Mouse (Mus musculus): Measurements from ENCODE around the gene Aif1. TPM values are rescaled to one million over a fixed set of nuclear protein-coding genes. Genes with fewer than 3 reads are reported as not detected.

The Aif1 gene
- polyA plus RNA-seq, 1 experiment from 2014 or later, result 45.2 TPM

DNA sequence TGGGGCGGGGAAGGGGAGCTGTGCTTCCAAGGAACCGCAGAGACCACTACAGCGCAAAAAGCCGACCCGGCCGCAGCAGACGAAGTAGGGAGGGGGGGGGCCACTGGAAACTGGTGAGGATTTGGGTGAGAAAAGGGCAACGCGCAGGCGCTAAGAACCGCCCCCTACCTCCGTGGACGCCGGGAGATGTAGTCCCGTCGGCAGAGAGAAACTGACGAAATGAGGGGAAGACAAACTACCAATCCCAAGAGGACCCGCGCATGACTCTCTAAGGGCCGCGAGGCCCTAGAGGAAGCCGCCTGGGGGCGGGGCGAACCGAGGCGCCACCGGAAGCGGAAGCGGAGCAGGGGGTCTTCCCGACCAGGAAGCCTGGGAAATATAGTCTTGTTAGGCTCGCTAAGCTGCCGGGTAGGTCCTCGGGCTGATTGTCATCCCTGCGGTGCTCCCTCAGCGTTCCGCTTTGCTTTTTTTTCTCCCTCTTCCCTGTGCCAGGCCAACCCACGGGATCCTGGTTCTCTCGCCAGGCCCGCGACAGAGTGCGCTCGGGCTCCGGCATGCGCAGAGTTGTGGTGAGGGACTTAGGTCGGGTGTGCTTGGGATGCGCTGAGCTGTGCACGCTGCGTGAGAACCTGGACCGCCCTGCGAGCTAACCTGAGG, 54.6 kb downstream of the Aif1 start, which contains the start of gene Gpank1:
TSS of gene Gpank1 (plus strand) at position 313 of the 657 bp plus-strand sequence.
- DNase-seq (ENCODE audit: low spot score), result peak; percentile 99

Small RNAs within 50 kb of the gene (microRNA-seq; reads per million reads assigned to microRNA genes)
- gene Mir6973a (ENCODE audit: borderline number of aligned reads), result not detected
- not detected for gene Mir6974 (ENCODE audit: borderline number of aligned reads)

Other genes starting within 250 kb of the Aif1 start
- 25.7 and 28.2 TPM in 2 replicates for gene Neu1, start 244.8 kb downstream of the Aif1 start, polyA plus RNA-seq (2015; fragmentation: Nextera tagmentation; extraction: Ambion mirVana)
- gene Hspa1b, start 216.8 kb downstream of the Aif1 start, polyA plus RNA-seq (2015; fragmentation: Nextera tagmentation; extraction: Ambion mirVana), result 0.72 and 0.83 TPM in 2 replicates
- gene Gm20481, start 206.2 kb downstream of the Aif1 start, polyA plus RNA-seq (2015; fragmentation: Nextera tagmentation; extraction: Ambion mirVana), result not detected in 2 replicates
- gene Hspa1a, start 203.9 kb downstream of the Aif1 start, polyA plus RNA-seq (2015; fragmentation: Nextera tagmentation; extraction: Ambion mirVana), result 6.8 and 7.6 TPM in 2 replicates
- 0.09 and 0.27 TPM in 2 replicates for gene Hspa1l, start 203.4 kb downstream of the Aif1 start, polyA plus RNA-seq (2015; fragmentation: Nextera tagmentation; extraction: Ambion mirVana)
- 179 and 197 TPM in 2 replicates for gene Lsm2, start 194.2 kb downstream of the Aif1 start, polyA plus RNA-seq (2015; fragmentation: Nextera tagmentation; extraction: Ambion mirVana)
- gene Vars, start 175.1 kb downstream of the Aif1 start, polyA plus RNA-seq (2015; fragmentation: Nextera tagmentation; extraction: Ambion mirVana), result 125 and 138 TPM in 2 replicates
- 0.26 and 0.36 TPM in 2 replicates for gene Vwa7, start 159.5 kb downstream of the Aif1 start, polyA plus RNA-seq (2015; fragmentation: Nextera tagmentation; extraction: Ambion mirVana)
- 18.2 and 22.5 TPM in 2 replicates for gene Sapcd1, start 148.1 kb downstream of the Aif1 start, polyA plus RNA-seq (2015; fragmentation: Nextera tagmentation; extraction: Ambion mirVana)
- 8.9 and 13.5 TPM in 2 replicates for gene Msh5, start 129.3 kb downstream of the Aif1 start, polyA plus RNA-seq (2015; fragmentation: Nextera tagmentation; extraction: Ambion mirVana)
- gene Clic1, start 126.1 kb downstream of the Aif1 start, polyA plus RNA-seq (2015; fragmentation: Nextera tagmentation; extraction: Ambion mirVana), result 501 and 524 TPM in 2 replicates
- gene Ddah2, start 117.0 kb downstream of the Aif1 start, polyA plus RNA-seq (2015; fragmentation: Nextera tagmentation; extraction: Ambion mirVana), result 51.6 and 57.5 TPM in 2 replicates
- 0.27 and 0.57 TPM in 2 replicates for gene Ly6g6c, start 110.7 kb downstream of the Aif1 start, polyA plus RNA-seq (2015; fragmentation: Nextera tagmentation; extraction: Ambion mirVana)
- 0.06 and 0.08 TPM in 2 replicates for gene Mpig6b, start 109.9 kb downstream of the Aif1 start, polyA plus RNA-seq (2015; fragmentation: Nextera tagmentation; extraction: Ambion mirVana)
- 0.89 and 1.0 TPM in 2 replicates for gene Ly6g6e, start 99.2 kb downstream of the Aif1 start, polyA plus RNA-seq (2015; fragmentation: Nextera tagmentation; extraction: Ambion mirVana)
- gene Ly6g6d, start 98.0 kb downstream of the Aif1 start, polyA plus RNA-seq (2015; fragmentation: Nextera tagmentation; extraction: Ambion mirVana), result 0.55 and 0.60 TPM in 2 replicates
- gene Ly6g6f, start 90.5 kb downstream of the Aif1 start, polyA plus RNA-seq (2015; fragmentation: Nextera tagmentation; extraction: Ambion mirVana), result 0.12 TPM in 1 of 2 replicates, not detected in the other
- 85.3 and 90.6 TPM in 2 replicates for gene Abhd16a, start 86.8 kb downstream of the Aif1 start, polyA plus RNA-seq (2015; fragmentation: Nextera tagmentation; extraction: Ambion mirVana)
- 0.37 TPM in 1 of 2 replicates, not detected in the other for gene Ly6g5c, start 67.8 kb downstream of the Aif1 start, polyA plus RNA-seq (2015; fragmentation: Nextera tagmentation; extraction: Ambion mirVana)
- 3.7 and 4.0 TPM in 2 replicates for gene Ly6g5b, start 60.6 kb downstream of the Aif1 start, polyA plus RNA-seq (2015; fragmentation: Nextera tagmentation; extraction: Ambion mirVana)
- gene Gpank1, start 54.6 kb downstream of the Aif1 start, polyA plus RNA-seq (2015; fragmentation: Nextera tagmentation; extraction: Ambion mirVana), result 26.9 and 31.2 TPM in 2 replicates
- 348 and 353 TPM in 2 replicates for gene Csnk2b, start 54.0 kb downstream of the Aif1 start, polyA plus RNA-seq (2015; fragmentation: Nextera tagmentation; extraction: Ambion mirVana)
- 11.2 and 14.7 TPM in 2 replicates for gene D17H6S53E, start 49.7 kb downstream of the Aif1 start, polyA plus RNA-seq (2015; fragmentation: Nextera tagmentation; extraction: Ambion mirVana)
- gene Apom, start 44.0 kb downstream of the Aif1 start, polyA plus RNA-seq (2015; fragmentation: Nextera tagmentation; extraction: Ambion mirVana), result 0.18 and 0.21 TPM in 2 replicates
- gene Bag6, start 40.9 kb downstream of the Aif1 start, polyA plus RNA-seq (2015; fragmentation: Nextera tagmentation; extraction: Ambion mirVana), result 42.3 and 48.0 TPM in 2 replicates
- 81.3 and 113 TPM in 2 replicates for gene Prrc2a, start 11.2 kb downstream of the Aif1 start, polyA plus RNA-seq (2015; fragmentation: Nextera tagmentation; extraction: Ambion mirVana)
- 35.3 and 41.8 TPM in 2 replicates for gene Lst1, start 12.4 kb upstream of the Aif1 start, polyA plus RNA-seq (2015; fragmentation: Nextera tagmentation; extraction: Ambion mirVana)
- 144 and 167 TPM in 2 replicates for gene Ltb, start 18.4 kb upstream of the Aif1 start, polyA plus RNA-seq (2015; fragmentation: Nextera tagmentation; extraction: Ambion mirVana)
- 4.2 and 5.7 TPM in 2 replicates for gene Tnf, start 25.9 kb upstream of the Aif1 start, polyA plus RNA-seq (2015; fragmentation: Nextera tagmentation; extraction: Ambion mirVana)
- 4.4 and 4.7 TPM in 2 replicates for gene Lta, start 29.3 kb upstream of the Aif1 start, polyA plus RNA-seq (2015; fragmentation: Nextera tagmentation; extraction: Ambion mirVana)
- 0.26 and 0.69 TPM in 2 replicates for gene Gm16181, start 44.8 kb upstream of the Aif1 start, polyA plus RNA-seq (2015; fragmentation: Nextera tagmentation; extraction: Ambion mirVana)
- gene Atp6v1g2, start 57.6 kb upstream of the Aif1 start, polyA plus RNA-seq (2015; fragmentation: Nextera tagmentation; extraction: Ambion mirVana), result 1.3 and 1.8 TPM in 2 replicates
- gene Nfkbil1, start 59.7 kb upstream of the Aif1 start, polyA plus RNA-seq (2015; fragmentation: Nextera tagmentation; extraction: Ambion mirVana), result 14.0 and 16.8 TPM in 2 replicates
- 423 and 446 TPM in 2 replicates for gene Ddx39b, start 65.7 kb upstream of the Aif1 start, polyA plus RNA-seq (2015; fragmentation: Nextera tagmentation; extraction: Ambion mirVana)
- gene H2-D1, start 86.7 kb upstream of the Aif1 start, polyA plus RNA-seq (2015; fragmentation: Nextera tagmentation; extraction: Ambion mirVana), result 441 and 555 TPM in 2 replicates
- 1.4 and 1.9 TPM in 2 replicates for gene H2-Q1, start 144.3 kb upstream of the Aif1 start, polyA plus RNA-seq (2015; fragmentation: Nextera tagmentation; extraction: Ambion mirVana)
- gene H2-Q2, start 166.2 kb upstream of the Aif1 start, polyA plus RNA-seq (2015; fragmentation: Nextera tagmentation; extraction: Ambion mirVana), result 68.4 and 69.8 TPM in 2 replicates
- gene H2-Q4, start 203.5 kb upstream of the Aif1 start, polyA plus RNA-seq (2015; fragmentation: Nextera tagmentation; extraction: Ambion mirVana), result 15.1 and 18.4 TPM in 2 replicates
- 22.7 and 22.9 TPM in 2 replicates for gene H2-Q6, start 248.8 kb upstream of the Aif1 start, polyA plus RNA-seq (2015; fragmentation: Nextera tagmentation; extraction: Ambion mirVana)

All from thymus, postnatal 0 days (tissue).